ENCODE assay signal across 10 mouse cellular contexts in genomic region chr5:24045998-24046631, GRCm38 (mm10). TPM values are rescaled to one million over a fixed set of nuclear protein-coding genes. Genes with fewer than 3 reads are reported as not detected.
DNase-seq lines count a peak whose midpoint lies in the region; ATAC-seq and TF ChIP-seq lines count a peak whose summit lies in the region.
"Had no signal": no experiment of that assay in that cellular context is flagged by ENCODE, and none has a peak within 500 bp of the region (broad histone marks: within the 10 kb centered on the region; RNA-seq: fewer than 3 reads in every experiment).

No protein-coding gene starts in this region.

- H3K27ac ChIP-seq in midbrain, postnatal 0 days (ENCODE audit: low read depth, low read length), result no peak overlapping the region
- H3K27ac ChIP-seq in midbrain, embryonic 11.5 days (ENCODE audit: low read depth, low read length), result no peak overlapping the region
- peak overlapping the region; percentile 50 for H3K27ac ChIP-seq in stomach, postnatal 0 days (replicated peaks)
- H3K27ac ChIP-seq: liver, embryonic 15.5 days had no signal

- no peaks in the 10 kb centered on the region for H3K4me1 ChIP-seq in midbrain, postnatal 0 days (ENCODE audit: insufficient read depth, low read length)
- no peaks in the 10 kb centered on the region for H3K4me1 ChIP-seq in midbrain, embryonic 11.5 days (ENCODE audit: control insufficient read depth, insufficient read depth, low read length)
- H3K4me1 ChIP-seq in stomach, postnatal 0 days (replicated peaks; ENCODE audit: control insufficient read depth, insufficient read depth), result no peaks in the 10 kb centered on the region

- 41% methylated on average over 4 of the region's 4 CpGs for WGBS in midbrain, postnatal 0 days
- WGBS in midbrain, embryonic 11.5 days, result 77% methylated on average over 4 of the region's 4 CpGs
- WGBS in stomach, postnatal 0 days, result 20% methylated on average over 4 of the region's 4 CpGs

- H3K4me2 ChIP-seq in midbrain, postnatal 0 days (ENCODE audit: low read depth, low read length, poor library complexity, severe bottlenecking), result no peak overlapping the region
- H3K4me2 ChIP-seq in midbrain, embryonic 11.5 days, result no peak overlapping the region
- H3K4me2 ChIP-seq in stomach, postnatal 0 days (replicated peaks; ENCODE audit: low read depth), result peak overlapping the region; percentile 32
- H3K4me2 ChIP-seq: liver, embryonic 15.5 days had no signal

- H3K9ac ChIP-seq in midbrain, postnatal 0 days (replicated peaks; ENCODE audit: low read length, poor library complexity, severe bottlenecking), result no peak overlapping the region
- H3K9ac ChIP-seq in midbrain, embryonic 11.5 days (ENCODE audit: low read length), result no peak overlapping the region
- no peak overlapping the region for H3K9ac ChIP-seq in stomach, postnatal 0 days (ENCODE audit: low read length)
- H3K9ac ChIP-seq: liver, embryonic 15.5 days had no signal

- H3K27me3 ChIP-seq in midbrain, postnatal 0 days (ENCODE audit: insufficient read depth, low read length), result no peaks in the 10 kb centered on the region; the same call in 1 of the 2 replicates
- no peaks in the 10 kb centered on the region for H3K27me3 ChIP-seq in midbrain, embryonic 11.5 days (ENCODE audit: control insufficient read depth, insufficient read depth, low read length)
- no peaks in the 10 kb centered on the region for H3K27me3 ChIP-seq in stomach, postnatal 0 days (ENCODE audit: control insufficient read depth, insufficient read depth, low read length)

- H3K36me3 ChIP-seq in midbrain, postnatal 0 days (ENCODE audit: insufficient read depth, low read length), result no peaks in the 10 kb centered on the region
- H3K36me3 ChIP-seq in midbrain, embryonic 11.5 days (ENCODE audit: control insufficient read depth, insufficient read depth, low read length), result no peaks in the 10 kb centered on the region
- no peaks in the 10 kb centered on the region for H3K36me3 ChIP-seq in stomach, postnatal 0 days (ENCODE audit: control insufficient read depth, insufficient read depth, low read length)
- H3K36me3 ChIP-seq: liver, embryonic 15.5 days had no signal

- no peaks in the 10 kb centered on the region for H3K9me3 ChIP-seq in midbrain, postnatal 0 days (ENCODE audit: low read length)
- no peaks in the 10 kb centered on the region for H3K9me3 ChIP-seq in midbrain, embryonic 11.5 days (ENCODE audit: control insufficient read depth, low read length)
- no peaks in the 10 kb centered on the region for H3K9me3 ChIP-seq in stomach, postnatal 0 days (ENCODE audit: control insufficient read depth, low read length)
- H3K9me3 ChIP-seq: liver, embryonic 15.5 days had no signal

- no peak for TF ChIP-seq CTCF in midbrain, postnatal 0 days (IDR thresholded peaks at IDR 0.05)
- no peak for TF ChIP-seq CTCF in stomach, postnatal 0 days (IDR thresholded peaks at IDR 0.05; ENCODE audit: low read depth)

- no peak for ATAC-seq in midbrain, postnatal 0 days (ENCODE audit: low FRiP score)
- ATAC-seq in midbrain, embryonic 11.5 days (ENCODE audit: low FRiP score), result no peak
- peak; percentile 61; the same call in 1 of the 2 replicates for ATAC-seq in stomach, postnatal 0 days (ENCODE audit: low FRiP score, low TSS enrichment)

- no peak overlapping the region for H3K4me3 ChIP-seq in midbrain, postnatal 0 days (ENCODE audit: low read depth, low read length)
- H3K4me3 ChIP-seq in midbrain, embryonic 11.5 days (ENCODE audit: low read depth, low read length), result no peak overlapping the region
- H3K4me3 ChIP-seq in stomach, postnatal 0 days (ENCODE audit: low read depth, low read length), result no peak overlapping the region
- H3K4me3 ChIP-seq: liver, embryonic 15.5 days had no signal

- DNase-seq in cerebellum, postnatal 14 days, result peak; percentile 14 to 27
- DNase-seq in cerebellum, adult 9-11 months, result no peak
- DNase-seq in midbrain, postnatal 0 days (ENCODE audit: low spot score), result peak; percentile 65
- no peak for DNase-seq in midbrain, embryonic 11.5 days (ENCODE audit: low spot score, missing footprints)
- DNase-seq in layer of hippocampus, postnatal 14 days (ENCODE audit: low spot score in 2 of 2), result peak; percentile 28 to 71
- no peak for DNase-seq in stomach, postnatal 0 days (ENCODE audit: low spot score)
- no peak for DNase-seq in gastrocnemius, adult 18-20 months (ENCODE audit: low spot score)
- DNase-seq in heart, adult 8-10 months (ENCODE audit: low spot score), result no peak
- DNase-seq: B cell, adult 2 months had no signal

- TF ChIP-seq EP300 in stomach, postnatal 0 days (optimal IDR thresholded peaks at IDR 0.05), result no peak

RNA-seq across cellular contexts. Expression of gene Fam126a, which starts 15.6 kb away (rescaled TPM):
- 23.7 and 30.8 TPM in 2 replicates for total RNA-seq in midbrain, postnatal 0 days (2014; rRNA removed)
- 17.0 and 19.7 TPM in 2 replicates for polyA plus RNA-seq in midbrain, postnatal 0 days (2015; fragmentation: Nextera tagmentation; extraction: Ambion mirVana)
- polyA plus RNA-seq in midbrain, embryonic 11.5 days (2014; fragmentation: Nextera tagmentation; extraction: Ambion mirVana), result 34.3 and 36.0 TPM in 2 replicates
- total RNA-seq in layer of hippocampus, postnatal 14 days (2021), result 10 to 100 TPM; 26.7 to 30.2 TPM
- 4.9 and 5.0 TPM in 2 replicates for polyA plus RNA-seq in stomach, postnatal 0 days (2015; fragmentation: Nextera tagmentation; extraction: Ambion mirVana)
- total RNA-seq in gastrocnemius, adult 18-20 months (2021), result 1 to 10 TPM; 5.2 to 6.1 TPM
- 10 to 100 TPM; 35.2 to 41.5 (median 37.2) TPM for total RNA-seq in heart, adult 8-10 months (2022)

RNA-seq across cellular contexts. Expression of gene Klhl7, which starts 54.3 kb away (rescaled TPM):
- total RNA-seq in midbrain, postnatal 0 days (2014; rRNA removed), result 149 and 188 TPM in 2 replicates
- polyA plus RNA-seq in midbrain, postnatal 0 days (2015; fragmentation: Nextera tagmentation; extraction: Ambion mirVana), result 114 and 123 TPM in 2 replicates
- polyA plus RNA-seq in midbrain, embryonic 11.5 days (2014; fragmentation: Nextera tagmentation; extraction: Ambion mirVana), result 116 and 123 TPM in 2 replicates
- 100 to 1,000 TPM; 101 to 113 TPM for total RNA-seq in layer of hippocampus, postnatal 14 days (2021)
- polyA plus RNA-seq in stomach, postnatal 0 days (2015; fragmentation: Nextera tagmentation; extraction: Ambion mirVana), result 23.4 and 23.6 TPM in 2 replicates
- total RNA-seq in gastrocnemius, adult 18-20 months (2021), result 10 to 100 TPM; 35.8 to 37.1 TPM
- total RNA-seq in heart, adult 8-10 months (2022), result 10 to 100 TPM; 44.2 to 57.4 (median 49.0) TPM

Comparison
In these comparisons a context has a peak if more than half of its experiments do, and no peak if none do; other contexts are left out.
1. DNase-seq: peak in cerebellum, postnatal 14 days (2 of 2), midbrain, postnatal 0 days (single experiment) and layer of hippocampus, postnatal 14 days (2 of 2); none in cerebellum, adult 9-11 months (single experiment), midbrain, embryonic 11.5 days (single experiment), stomach, postnatal 0 days (single experiment), gastrocnemius, adult 18-20 months (single experiment) and heart, adult 8-10 months (single experiment).